Mouse (Mus musculus) MEL (cell line): ENCODE data around the gene Magi3. TPM values are rescaled to one million over a fixed set of nuclear protein-coding genes. Genes with fewer than 3 reads are reported as not detected.

Experiments
- DNase-seq: peaks from one replicate; pipeline ENCODE4 v3.0.0; 2011; ENCODE audit warnings: low read depth, low spot score
- H3K27ac ChIP-seq: 2 replicates; pipeline ENCODE4 v1.5.1; 2012; ENCODE audit warnings: low read depth, mild to moderate bottlenecking, control low read depth, low read length, moderate library complexity; ENCODE audit not compliant: control insufficient read depth
- H3K27me3 ChIP-seq, 2 experiments: fragments of 150-350 bp in 1 of 2; sonication (generic) in 1 of 2; 2 replicates each; pipeline ENCODE4 v1.6.1; 2012; ENCODE audit warnings: low read length in 2 of 2, mild to moderate bottlenecking in 2 of 2, improper control_type of control experiment in 1 of 2, moderate library complexity in 1 of 2; ENCODE audit not compliant: insufficient read depth in 2 of 2, control insufficient read depth in 1 of 2
- H3K36me3 ChIP-seq, 2 experiments: 2 replicates each; pipeline ENCODE4 v1.6.1; 2012 to 2014; ENCODE audit warnings: low read length in 2 of 2, improper control_type of control experiment in 1 of 2, inconsistent platforms in 1 of 2, mild to moderate bottlenecking in 1 of 2; ENCODE audit not compliant: insufficient read depth in 2 of 2, control insufficient read depth in 1 of 2
- H3K4me1 ChIP-seq, 2 experiments: fragments of 150-350 bp in 1 of 2; sonication (generic) in 1 of 2; 2 replicates each; pipeline ENCODE4 v1.6.1; 2012; ENCODE audit warnings: low read length in 2 of 2, improper control_type of control experiment in 1 of 2, mild to moderate bottlenecking in 1 of 2; ENCODE audit not compliant: insufficient read depth in 2 of 2, control insufficient read depth in 1 of 2
- H3K4me3 ChIP-seq, 2 experiments: fragments of 150-350 bp in 1 of 2; sonication (generic) in 1 of 2; 2 replicates each; pipeline ENCODE4 v1.5.1; 2012; ENCODE audit warnings: low read depth in 2 of 2, low read length in 2 of 2, mild to moderate bottlenecking in 2 of 2, moderate library complexity in 2 of 2, control low read depth in 1 of 2, improper control_type of control experiment in 1 of 2; ENCODE audit not compliant: control insufficient read depth in 1 of 2, insufficient read depth in 1 of 2
- H3K79me2 ChIP-seq: 2 replicates; pipeline ENCODE4 v1.6.1; 2012; ENCODE audit warnings: mild to moderate bottlenecking, low read length, moderate library complexity; ENCODE audit not compliant: control insufficient read depth, poor library complexity, insufficient read depth
- H3K9ac ChIP-seq: 2 replicates; pipeline ENCODE4 v1.6.1; 2012; ENCODE audit warnings: low read depth, mild to moderate bottlenecking, control low read depth, low read length, moderate library complexity; ENCODE audit not compliant: control insufficient read depth, poor library complexity, severe bottlenecking
- H3K9me3 ChIP-seq: fragments of 150-350 bp; sonication (generic); replicated peaks from 2 replicates; pipeline ENCODE4 v1.6.1; 2012; ENCODE audit warnings: mild to moderate bottlenecking, low read length, improper control_type of control experiment, moderate library complexity; ENCODE audit not compliant: insufficient read depth
- BHLHE40 ChIP-seq: IDR thresholded peaks from 2 replicates; pipeline ENCODE4 v1.6.1; 2012; ENCODE audit warnings: low read depth, mild to moderate bottlenecking, inconsistent platforms, low read length, improper control_type of control experiment, borderline replicate concordance
- CHD1 ChIP-seq: IDR thresholded peaks from 2 replicates; pipeline ENCODE4 v1.6.1; 2012; ENCODE audit warnings: low read depth, mild to moderate bottlenecking, inconsistent platforms, low read length, improper control_type of control experiment
- CHD2 ChIP-seq: IDR thresholded peaks from 2 replicates; pipeline ENCODE4 v1.6.1; 2011; ENCODE audit warnings: low read length, improper control_type of control experiment
- CTCF ChIP-seq, 3 experiments: IDR thresholded peaks in 2 of 3; conservative IDR thresholded peaks in 1 of 3; 2 replicates each; pipeline ENCODE4 v1.5.1; 2011 to 2012; ENCODE audit warnings: low read length in 3 of 3, low read depth in 2 of 3, mild to moderate bottlenecking in 2 of 3, improper control_type of control experiment in 1 of 3, inconsistent platforms in 1 of 3, mixed read lengths in 1 of 3, moderate library complexity in 1 of 3; ENCODE audit not compliant: control insufficient read depth in 1 of 3, insufficient read depth in 1 of 3, poor library complexity in 1 of 3, severe bottlenecking in 1 of 3
- E2F4 ChIP-seq: IDR thresholded peaks from 2 replicates; pipeline ENCODE4 v1.6.1; 2011; ENCODE audit warnings: low read depth, low read length, improper control_type of control experiment, borderline replicate concordance
- ELF1 ChIP-seq: IDR thresholded peaks from 2 replicates; pipeline ENCODE4 v1.6.1; 2014; ENCODE audit warnings: low read depth, mild to moderate bottlenecking, inconsistent platforms, low read length, improper control_type of control experiment, moderate library complexity
- EP300 ChIP-seq, 2 experiments: IDR thresholded peaks; 2 replicates each; pipeline ENCODE4 v1.6.1; 2011; ENCODE audit warnings: improper control_type of control experiment in 2 of 2, low read length in 2 of 2, low read depth in 1 of 2, mild to moderate bottlenecking in 1 of 2
- GABPA ChIP-seq: IDR thresholded peaks from 2 replicates; pipeline ENCODE4 v1.6.1; 2012; ENCODE audit warnings: low read depth, mild to moderate bottlenecking, inconsistent platforms, low read length, improper control_type of control experiment, moderate library complexity
- GATA1 ChIP-seq: IDR thresholded peaks from 2 replicates; pipeline ENCODE4 v1.6.1; 2011; ENCODE audit warnings: low read depth, low read length, improper control_type of control experiment
- JUND ChIP-seq: IDR thresholded peaks from 2 replicates; pipeline ENCODE4 v1.6.1; 2011; ENCODE audit warnings: low read depth, mild to moderate bottlenecking, improper control_type of control experiment, low read length
- KAT2A ChIP-seq: conservative IDR thresholded peaks from 2 replicates; pipeline ENCODE4 v1.6.1; 2012; ENCODE audit warnings: low read depth, low read length, improper control_type of control experiment, inconsistent platforms
- MAX ChIP-seq: IDR thresholded peaks from 2 replicates; pipeline ENCODE4 v1.6.1; 2011; ENCODE audit warnings: low read length, improper control_type of control experiment
- MEF2A ChIP-seq: IDR thresholded peaks from 2 replicates; pipeline ENCODE4 v1.6.1; 2014; ENCODE audit warnings: low read depth, mild to moderate bottlenecking, inconsistent platforms, low read length, improper control_type of control experiment; ENCODE audit not compliant: poor library complexity, insufficient replicate concordance, severe bottlenecking; ENCODE audit errors: extremely low read depth
- MXI1 ChIP-seq: IDR thresholded peaks from 2 replicates; pipeline ENCODE4 v1.6.1; 2011; ENCODE audit warnings: mild to moderate bottlenecking, low read depth, low read length, improper control_type of control experiment
- MYC ChIP-seq: IDR thresholded peaks from 2 replicates; pipeline ENCODE4 v1.6.1; 2011; ENCODE audit warnings: low read depth, mild to moderate bottlenecking, low read length, improper control_type of control experiment, moderate library complexity
- NRF1 ChIP-seq: IDR thresholded peaks from 2 replicates; pipeline ENCODE4 v1.6.1; 2014; ENCODE audit warnings: low read depth, mild to moderate bottlenecking, inconsistent platforms, low read length, improper control_type of control experiment, moderate library complexity; ENCODE audit not compliant: poor library complexity, insufficient read depth, severe bottlenecking
- RAD21 ChIP-seq: IDR thresholded peaks from 2 replicates; pipeline ENCODE4 v1.6.1; 2011; ENCODE audit warnings: mild to moderate bottlenecking, low read depth, low read length, improper control_type of control experiment
- RCOR1 ChIP-seq: IDR thresholded peaks from 2 replicates; pipeline ENCODE4 v1.6.1; 2012; ENCODE audit warnings: low read depth, mild to moderate bottlenecking, inconsistent platforms, low read length, improper control_type of control experiment
- TBP ChIP-seq: IDR thresholded peaks from 2 replicates; pipeline ENCODE4 v1.8.0; 2011; ENCODE audit warnings: low read depth, low read length, improper control_type of control experiment
- UBTF ChIP-seq: IDR thresholded peaks from 2 replicates; pipeline ENCODE4 v1.6.1; 2012; ENCODE audit warnings: low read depth, mild to moderate bottlenecking, inconsistent platforms, low read length, improper control_type of control experiment, moderate library complexity, borderline replicate concordance; ENCODE audit not compliant: insufficient read depth
- USF2 ChIP-seq, 2 experiments: IDR thresholded peaks; 2 replicates each; pipeline ENCODE4 v1.6.1; 2011 to 2012; ENCODE audit warnings: improper control_type of control experiment in 2 of 2, low read length in 2 of 2, borderline replicate concordance in 1 of 2, inconsistent platforms in 1 of 2, low read depth in 1 of 2, mild to moderate bottlenecking in 1 of 2; ENCODE audit not compliant: insufficient read depth in 1 of 2
- ZMIZ1 ChIP-seq: IDR thresholded peaks from 2 replicates; pipeline ENCODE4 v1.6.1; 2012; ENCODE audit warnings: low read depth, mild to moderate bottlenecking, inconsistent platforms, low read length, improper control_type of control experiment, moderate library complexity
- polyA plus RNA-seq, 2 experiments: library from polyadenylated mRNA; stranded (reverse) in 1 of 2; unstranded in 1 of 2; fragments of >175 nt in 1 of 2; fragments of >200 nt in 1 of 2; gene quantifications; 2 replicates each; pipeline versions ENCODE4 v1.2.1 to v1.2.4; 2012; ENCODE audit warnings: low replicate concordance in 2 of 2, low read depth in 1 of 2; ENCODE audit not compliant: insufficient read length in 2 of 2, insufficient read depth in 1 of 2, missing spikeins in 1 of 2
- total RNA-seq: library from RNA; depleted of rRNA; stranded (reverse); fragments of 300-350 nt; gene quantifications from 2 replicates; pipeline ENCODE4 v1.2.3, GENCODE M21; 2012

The Magi3 gene
- total and polyA plus RNA-seq, 3 experiments = 0.04 to 0.18 TPM; not detected in 1

- H3K4me1 ChIP-seq = no peaks in the 10 kb centered on the region
- no peaks in the 10 kb centered on the region for H3K79me2 ChIP-seq
- H3K27ac ChIP-seq = no peak overlapping the region
- H3K9me3 ChIP-seq = no peaks in the 10 kb centered on the region
- H3K4me3 ChIP-seq = no peak overlapping the region
- no peak for DNase-seq
- H3K9ac ChIP-seq = no peak overlapping the region
- no peaks in the 10 kb centered on the region; a peak in 2 of 4 replicates for H3K27me3 ChIP-seq
- no peak for TF ChIP-seq E2F4
- TF ChIP-seq UBTF = no peak
- TF ChIP-seq MEF2A = no peak
- no peak for TF ChIP-seq RAD21
- no peak for TF ChIP-seq RCOR1
- TF ChIP-seq BHLHE40 = no peak
- no peak for TF ChIP-seq CHD2
- no peak for TF ChIP-seq MAX
- TF ChIP-seq KAT2A = no peak
- H3K36me3 ChIP-seq = no peaks in the 10 kb centered on the region
Measured at GRCm38 (mm10) chr3:104221156-104221555, 982 bp upstream of the Magi3 start.

GRCm38 (mm10) chr3:104219531-104220294, 461 bp downstream of the Magi3 start:
- no peak for TF ChIP-seq JUND
- no peak for TF ChIP-seq BHLHE40
- no peak for TF ChIP-seq ELF1
- no peak for TF ChIP-seq EP300 (IDR thresholded peaks at IDR 0.05; ENCODE audit: low read depth in 1 of 2, low read length in 2 of 2)
- no peak for TF ChIP-seq ZMIZ1
- no peak for TF ChIP-seq NRF1
- no peak for TF ChIP-seq TBP
- no peak for TF ChIP-seq CHD2
- TF ChIP-seq UBTF = no peak
- no peak for TF ChIP-seq E2F4
- TF ChIP-seq RAD21 = no peak
- TF ChIP-seq CTCF (IDR thresholded peaks at IDR 0.05 in 2 of 3, conservative IDR thresholded peaks at IDR 0.05 in 1 of 3; ENCODE audit: control insufficient read depth in 1 of 3, insufficient read depth in 1 of 3, low read depth in 2 of 3, low read length in 3 of 3, poor library complexity in 1 of 3, severe bottlenecking in 1 of 3) = no peak
- no peak for TF ChIP-seq MYC
- no peak for TF ChIP-seq CHD1
- no peak for TF ChIP-seq GABPA
- no peak for TF ChIP-seq GATA1
- no peak for TF ChIP-seq USF2 (IDR thresholded peaks at IDR 0.05; ENCODE audit: borderline replicate concordance in 1 of 2, insufficient read depth in 1 of 2, low read depth in 1 of 2, low read length in 2 of 2)
- TF ChIP-seq RCOR1 = no peak
- no peak for TF ChIP-seq MXI1
- H3K36me3 ChIP-seq = no peaks in the 10 kb centered on the region
- H3K4me1 ChIP-seq = no peaks in the 10 kb centered on the region
- no peaks in the 10 kb centered on the region for H3K9me3 ChIP-seq
- no peaks in the 10 kb centered on the region; a peak in 2 of 4 replicates for H3K27me3 ChIP-seq
- no peak overlapping the region for H3K4me3 ChIP-seq
- H3K79me2 ChIP-seq = no peaks in the 10 kb centered on the region
- H3K27ac ChIP-seq = no peak overlapping the region
- no peak overlapping the region for H3K9ac ChIP-seq
- no peak for DNase-seq
